Mouse (Mus musculus) thymus, adult 2 months (tissue): ENCODE measurements around the gene Nrm. TPM values are rescaled to one million over a fixed set of nuclear protein-coding genes. Genes with fewer than 3 reads are reported as not detected.

Experiments used
- DNase-seq: peaks from one replicate; pipeline ENCODE4 v3.0.0; 2021
- H3K27ac ChIP-seq: fragments of 200-500 bp; 2 replicates; pipeline ENCODE4 v1.5.1; 2012; ENCODE audit warnings: low read length, control low read depth; ENCODE audit not compliant: control insufficient read depth, insufficient read depth
- H3K27me3 ChIP-seq: fragments of 200-500 bp; 2 replicates; pipeline ENCODE4 v1.6.1; 2012; ENCODE audit warnings: mild to moderate bottlenecking, low read length, moderate library complexity, mixed read lengths; ENCODE audit not compliant: control insufficient read depth, insufficient read depth
- H3K36me3 ChIP-seq: fragments of 200-500 bp; 2 replicates; pipeline ENCODE4 v1.6.1; 2012; ENCODE audit warnings: mild to moderate bottlenecking, low read length, moderate library complexity; ENCODE audit not compliant: control insufficient read depth, insufficient read depth
- H3K4me1 ChIP-seq: fragments of 200-500 bp; replicated peaks from 2 replicates; pipeline ENCODE4 v1.6.1; 2012; ENCODE audit warnings: low read length; ENCODE audit not compliant: control insufficient read depth, insufficient read depth
- H3K4me3 ChIP-seq: fragments of 200-500 bp; 2 replicates; pipeline ENCODE4 v1.5.1; 2012; ENCODE audit warnings: mild to moderate bottlenecking, low read length, control low read depth, moderate library complexity; ENCODE audit not compliant: control insufficient read depth, insufficient read depth
- CTCF ChIP-seq: fragments of 200-500 bp; IDR thresholded peaks from 2 replicates; pipeline ENCODE4 v1.5.1; 2012; ENCODE audit warnings: mild to moderate bottlenecking, control low read depth, low read length, moderate library complexity, borderline replicate concordance; ENCODE audit not compliant: control insufficient read depth, poor library complexity, insufficient read depth; ENCODE audit errors: extremely low read depth
- POLR2A ChIP-seq: fragments of 200-500 bp; IDR thresholded peaks from 2 replicates; pipeline ENCODE4 v1.6.1; 2012; ENCODE audit warnings: mild to moderate bottlenecking, low read length, control low read depth, moderate library complexity; ENCODE audit not compliant: control insufficient read depth, poor library complexity, insufficient read depth; ENCODE audit errors: extremely low read depth
- WGBS: fragments of 180-500 bp; shearing (Covaris S2); methylation state at CpG from one replicate; pipeline ENCODE4 v1.1.7; 2018; 5-methylcytosine and 5-hydroxymethylcytosine counted together
- polyA plus RNA-seq: library from polyadenylated mRNA; depleted of rRNA; stranded (reverse); fragments of >200 nt; gene quantifications from 2 replicates; pipeline ENCODE4 v1.2.3, GENCODE M21; 2012

Gene Nrm
- polyA plus RNA-seq, 1 experiment: 82.8 TPM

DNA sequence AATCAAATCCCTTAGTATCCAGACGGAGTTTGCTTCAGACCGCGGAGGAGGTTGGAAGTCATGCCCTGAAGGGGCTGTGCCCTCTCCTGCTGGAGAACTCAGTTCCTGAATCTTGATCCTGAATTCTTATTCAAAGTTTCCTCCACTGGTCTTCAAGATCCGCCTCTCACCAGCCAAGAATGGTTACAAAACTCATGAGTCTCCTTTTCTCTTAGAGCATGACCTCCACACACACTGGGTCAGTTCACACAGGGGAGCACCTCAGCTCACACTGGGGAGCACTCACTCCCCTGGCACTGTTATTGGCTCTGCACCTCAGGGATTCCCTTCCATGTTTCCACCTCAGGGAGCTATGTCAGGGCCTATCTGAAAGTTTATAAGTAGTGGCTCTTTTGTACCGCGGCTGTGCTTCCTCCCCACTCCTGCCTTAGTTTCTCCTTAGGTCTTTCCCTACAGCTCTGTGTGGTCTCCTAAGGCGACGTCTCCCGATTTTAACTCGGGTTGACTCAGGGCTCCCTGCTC is 3.8 kb downstream of the Nrm start:
- H3K4me1 ChIP-seq: peaks cover 32% of the 10 kb centered on the region
- H3K27me3 ChIP-seq: no peaks in the 10 kb centered on the region
- TF ChIP-seq CTCF (no peak), POLR2A (no peak)
- no peaks in the 10 kb centered on the region for H3K36me3 ChIP-seq
- no peak for DNase-seq
- H3K4me3 ChIP-seq: no peak overlapping the region
- 59% methylated on average over 10 of the region's 10 CpGs for WGBS
- H3K27ac ChIP-seq: no peak overlapping the region

DNA sequence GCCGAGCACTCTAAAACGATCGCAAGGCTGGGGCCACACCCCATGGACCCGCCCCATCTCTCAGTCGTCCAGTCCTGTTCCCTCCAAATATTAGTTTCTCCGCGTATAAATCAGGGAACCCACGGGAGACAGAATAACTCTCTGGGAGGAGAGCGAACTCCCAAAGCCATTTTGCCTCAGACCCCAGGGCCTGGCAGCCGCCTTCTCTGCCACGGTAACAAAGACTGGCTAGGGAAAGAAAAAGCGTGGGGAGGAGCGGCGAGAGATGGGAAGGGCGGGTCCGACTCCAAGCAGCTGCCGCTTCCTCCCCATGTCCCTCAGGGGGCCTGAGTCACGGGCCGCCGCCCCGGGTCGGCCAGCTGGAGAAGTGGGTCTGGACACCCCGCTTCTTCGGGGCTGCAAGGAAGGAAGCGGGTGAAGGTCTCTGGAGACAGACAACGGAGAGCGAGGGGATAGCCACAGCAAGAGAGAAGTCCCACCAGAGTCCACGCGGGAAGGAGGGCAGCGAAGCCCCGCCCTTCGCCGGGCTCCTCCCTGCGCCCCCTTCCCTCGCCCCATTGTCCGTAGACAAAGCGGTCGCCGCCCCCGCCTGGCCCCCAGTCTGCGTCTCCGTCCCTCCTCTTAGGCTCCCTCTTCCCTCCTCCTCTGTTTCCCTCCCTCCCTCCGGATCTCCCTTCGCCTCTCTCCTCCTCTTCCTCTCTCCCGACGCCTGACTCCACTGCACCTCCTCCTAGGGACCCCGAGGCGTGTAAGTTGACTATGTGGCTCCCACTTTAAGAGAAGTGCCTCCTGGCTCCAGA is 4.6 kb downstream of the Nrm start, which contains the start of gene Ppp1r18:
TSS of gene Ppp1r18 (plus strand) at position 113 of the 800 bp plus-strand sequence.
- peak within 1 kb of the TSS; percentile 96 for H3K4me3 ChIP-seq
- TF ChIP-seq CTCF: peak; percentile 17; the same call in 1 of the 2 replicates
- no peak; the same call in 1 of the 2 replicates for TF ChIP-seq POLR2A
- peak; percentile 43 for DNase-seq
- H3K36me3 ChIP-seq: no peaks in the 10 kb centered on the region
- peaks cover 35% of the 10 kb centered on the region for H3K4me1 ChIP-seq
- no peaks in the 10 kb centered on the region for H3K27me3 ChIP-seq
- H3K27ac ChIP-seq: peak within 1 kb of the TSS; percentile 36; the same call in 1 of the 2 replicates
- WGBS: 2% methylated on average over 48 of the region's 48 CpGs

DNA sequence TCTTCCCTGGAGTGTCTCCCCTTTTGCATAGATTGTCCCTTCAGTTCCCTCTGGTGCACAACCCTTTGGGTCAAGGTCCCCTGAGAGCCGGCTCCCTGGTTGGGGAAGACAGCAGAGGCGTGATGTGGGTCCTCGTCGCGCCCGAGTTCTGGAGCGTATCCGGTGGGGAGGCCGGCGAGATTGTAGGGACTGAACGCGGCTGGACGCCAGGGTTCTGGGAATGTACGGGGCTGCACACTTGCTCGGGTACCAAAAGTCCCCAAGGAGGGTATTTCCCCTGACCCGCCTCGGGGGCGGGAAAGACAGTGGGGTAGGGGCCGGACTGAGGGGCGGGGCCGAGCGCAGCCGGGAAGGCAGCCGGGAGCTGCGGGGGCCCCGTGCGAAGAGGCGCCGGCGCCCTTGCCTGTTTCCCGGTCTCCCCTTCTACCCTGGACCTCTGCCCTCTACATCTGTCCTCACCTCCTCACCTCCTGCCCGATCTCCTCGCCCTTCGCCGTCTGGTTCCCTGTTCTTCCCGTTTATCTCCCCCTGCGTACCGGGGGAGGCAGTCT is 5.2 kb downstream of the Nrm start:
- WGBS: under 1% methylated on average over 38 of the region's 38 CpGs
- DNase-seq: peak; percentile 59

DNA sequence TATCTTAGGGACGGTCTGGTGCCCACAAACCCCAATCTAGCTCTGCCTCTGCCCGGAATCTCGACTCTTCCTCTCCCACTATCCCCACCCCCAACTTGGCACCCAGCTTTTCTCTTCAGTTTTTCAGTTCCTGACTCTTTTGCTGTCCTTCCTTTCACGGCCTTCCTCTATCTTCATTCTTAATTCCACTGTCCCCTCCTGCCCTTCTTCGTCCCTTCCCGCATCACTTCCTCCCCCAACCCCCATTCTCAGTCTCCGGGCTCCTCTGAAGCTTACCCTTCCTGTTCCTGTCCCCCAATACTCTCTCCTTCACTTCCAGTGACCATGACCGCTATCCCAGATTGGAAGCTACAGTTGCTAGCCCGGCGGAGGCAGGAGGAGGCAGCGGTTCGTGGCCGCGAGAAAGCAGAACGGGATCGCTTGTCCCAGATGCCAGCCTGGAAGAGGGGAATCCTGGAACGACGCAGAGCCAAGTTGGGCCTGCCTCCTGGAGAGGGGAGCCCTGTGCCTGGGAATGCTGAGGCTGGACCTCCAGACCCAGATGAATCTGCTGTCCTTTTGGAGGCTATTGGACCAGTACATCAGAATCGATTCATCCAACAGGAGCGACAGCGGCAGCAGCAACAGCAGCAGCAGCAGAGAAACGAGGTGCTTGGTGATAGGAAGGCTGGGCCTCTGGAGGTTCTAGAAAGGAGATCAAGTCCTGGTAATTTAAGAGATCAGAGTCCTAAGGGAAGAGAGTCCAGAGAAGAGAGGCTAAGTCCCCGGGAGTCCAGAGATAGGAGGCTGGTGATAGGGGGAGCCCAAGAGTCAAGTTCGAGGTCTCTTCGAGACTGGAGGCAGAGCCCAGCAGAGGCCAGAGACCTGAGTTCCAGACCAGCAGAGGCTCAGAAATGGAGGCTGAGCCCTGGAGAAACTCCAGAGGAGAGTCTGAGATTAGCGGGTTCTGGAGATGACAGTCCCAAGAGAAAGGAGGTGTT is 6.1 kb downstream of the Nrm start:
- H3K4me1 ChIP-seq: peaks cover 39% of the 10 kb centered on the region
- TF ChIP-seq POLR2A: no peak
- TF ChIP-seq CTCF: peak; percentile 10; the same call in 1 of the 2 replicates
- peak overlapping the region; percentile 96 for H3K4me3 ChIP-seq
- peak overlapping the region; percentile 55 for H3K27ac ChIP-seq
- H3K27me3 ChIP-seq: no peaks in the 10 kb centered on the region
- H3K36me3 ChIP-seq: no peaks in the 10 kb centered on the region
- peak; percentile 72 for DNase-seq
- 6% methylated on average over 26 of the region's 26 CpGs for WGBS

More for the DNA sequence above, 5.2 kb downstream of the Nrm start:
- Histone ChIP-seq H3K27ac (peak overlapping the region; percentile 55; the same call in 1 of the 2 replicates), H3K4me3 (peak overlapping the region; percentile 96), H3K36me3 (no peaks in the 10 kb centered on the region), H3K4me1 (peaks cover 36% of the 10 kb centered on the region), H3K27me3 (no peaks in the 10 kb centered on the region)
- TF ChIP-seq POLR2A (no peak), CTCF (no peak)

DNA sequence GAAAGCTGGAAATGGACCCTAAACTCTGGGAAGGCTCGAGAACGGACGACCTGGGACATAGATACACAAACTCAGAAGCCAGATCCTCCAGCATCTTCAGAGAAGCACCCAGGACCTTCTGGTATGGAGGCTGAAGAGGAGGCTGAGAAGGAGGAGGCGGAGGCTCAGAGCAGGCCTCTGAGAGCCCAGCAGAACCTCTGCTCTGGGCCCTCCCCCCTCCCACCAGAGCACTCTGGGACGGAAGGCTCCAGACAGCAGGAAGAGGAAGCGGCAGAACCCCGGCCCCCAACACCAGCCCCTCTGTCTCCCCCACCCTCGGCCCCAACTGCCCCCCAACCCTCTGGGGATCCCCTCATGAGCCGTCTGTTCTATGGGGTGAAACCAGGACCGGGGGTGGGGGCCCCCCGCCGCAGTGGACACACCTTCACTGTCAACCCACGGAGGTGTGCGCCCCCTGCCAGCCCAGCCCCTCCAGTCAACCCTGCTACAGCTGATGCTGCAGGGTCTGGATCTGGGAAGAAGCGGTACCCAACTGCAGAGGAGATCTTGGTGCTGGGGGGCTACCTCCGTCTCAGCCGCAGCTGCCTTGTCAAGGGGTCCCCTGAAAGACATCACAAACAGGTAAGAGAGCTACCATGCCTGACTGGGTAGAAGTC is 7.2 kb downstream of the Nrm start:
- H3K27me3 ChIP-seq: no peaks in the 10 kb centered on the region
- WGBS: 4% methylated on average over 17 of the region's 17 CpGs
- H3K27ac ChIP-seq: peak overlapping the region; percentile 88
- peaks cover 42% of the 10 kb centered on the region for H3K4me1 ChIP-seq
- TF ChIP-seq POLR2A: peak; percentile 29; the same call in 1 of the 2 replicates
- no peak for TF ChIP-seq CTCF
- peak; percentile 69 for DNase-seq
- H3K4me3 ChIP-seq: peak overlapping the region; percentile 96
- no peaks in the 10 kb centered on the region for H3K36me3 ChIP-seq

DNA sequence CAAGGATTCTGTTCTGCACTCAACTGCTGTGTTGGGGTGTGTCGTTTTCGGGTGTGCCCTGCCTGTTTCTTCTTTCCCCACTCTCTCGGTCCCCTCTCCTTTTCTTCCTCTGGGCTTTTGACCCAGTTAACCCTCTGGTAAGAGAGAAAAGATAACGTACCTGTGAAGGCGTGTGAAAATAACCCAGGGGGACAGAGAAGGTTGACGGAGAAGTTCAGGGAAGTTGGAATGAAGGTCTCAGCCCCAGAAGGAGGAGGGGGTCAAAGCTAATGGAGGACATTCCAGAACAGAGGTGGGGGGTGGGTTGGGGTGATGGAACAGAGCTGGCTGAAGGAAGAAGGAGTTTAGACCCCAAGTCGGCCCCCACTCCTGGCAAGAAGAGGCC is 7.8 kb downstream of the Nrm start:
- no peaks in the 10 kb centered on the region for H3K27me3 ChIP-seq
- H3K4me1 ChIP-seq: peaks cover 46% of the 10 kb centered on the region
- TF ChIP-seq POLR2A (no peak), CTCF (no peak)
- WGBS: 1% methylated on average over 7 of the region's 7 CpGs
- peak overlapping the region; percentile 88 for H3K27ac ChIP-seq
- no peak for DNase-seq
- H3K36me3 ChIP-seq: peaks cover under 1% of the 10 kb centered on the region; the same call in 1 of the 2 replicates
- H3K4me3 ChIP-seq: peak overlapping the region; percentile 96
